Mouse (Mus musculus): ENCODE measurements around the gene Ank2.
"Not testable (repeated sequence)": the region's sequence is repeated elsewhere in the genome, so short reads cannot be mapped to it uniquely, and the experiment has no call there.

The Ank2 gene

GRCm38 (mm10) chr3:127416950-127417349 is 82.2 kb downstream of the Ank2 start:
- peak; percentile 69 for DNase-seq (ENCODE audit: low read depth, low spot score)

DNA sequence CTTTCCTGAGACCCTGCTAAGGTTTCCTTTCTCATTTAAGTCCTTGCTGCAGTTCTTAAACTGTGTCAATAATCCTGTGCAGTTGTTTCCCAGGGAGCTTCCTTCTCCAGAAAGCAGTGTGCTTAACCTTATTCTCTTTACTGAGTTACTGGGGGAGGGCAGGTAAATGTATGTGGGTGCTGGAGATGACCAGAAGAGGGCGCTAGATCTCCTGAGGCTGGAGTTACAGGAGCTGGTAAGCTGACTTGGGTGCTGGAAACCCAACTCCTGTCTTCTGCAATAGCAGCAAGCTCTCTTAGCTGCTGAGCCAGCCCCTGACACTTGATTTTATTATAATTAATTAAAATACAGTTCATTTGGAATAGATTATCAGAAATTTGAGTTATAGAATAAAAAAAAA is 84.7 kb downstream of the Ank2 start:
- DNase-seq (ENCODE audit: low read depth, low spot score), result peak; percentile 27

- peak; percentile 96 for DNase-seq (ENCODE audit: low read depth, low spot score)
Observed at GRCm38 (mm10) chr3:127408684-127409550, 90.2 kb downstream of the Ank2 start.

GRCm38 (mm10) chr3:127407868-127408574 is 91.1 kb downstream of the Ank2 start:
- peak; percentile 45 for DNase-seq (ENCODE audit: low read depth, low spot score)

- no peak for DNase-seq (ENCODE audit: low read depth, low spot score)
Observed at GRCm38 (mm10) chr3:127406883-127407282, 92.3 kb downstream of the Ank2 start.

DNA sequence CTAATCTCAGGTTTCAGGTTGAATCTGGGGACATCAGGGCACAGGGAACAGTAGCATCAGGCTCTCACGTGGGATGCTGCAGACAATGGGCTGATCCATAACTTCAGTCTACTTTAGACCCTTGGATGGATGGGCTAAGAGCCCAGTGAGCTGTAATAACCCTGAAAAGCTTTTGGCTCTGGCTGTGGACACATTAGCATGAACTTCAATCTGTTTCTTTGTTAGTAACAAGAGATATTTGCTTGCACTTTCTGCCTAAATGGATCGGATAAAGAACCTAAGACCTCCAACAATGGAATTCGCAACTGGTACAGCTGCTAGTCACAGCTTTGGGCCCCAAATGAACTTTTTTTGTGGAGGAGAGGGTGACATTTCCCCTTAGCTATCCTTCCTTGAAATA is 94.8 kb downstream of the Ank2 start:
- peak; percentile 44 for DNase-seq (ENCODE audit: low read depth, low spot score)

GRCm38 (mm10) chr3:127400976-127401375 is 98.2 kb downstream of the Ank2 start:
- DNase-seq (ENCODE audit: low read depth, low spot score), result no peak

GRCm38 (mm10) chr3:127400468-127400867 is 98.7 kb downstream of the Ank2 start:
- not testable (repeated sequence) for DNase-seq (ENCODE audit: low read depth, low spot score)

- DNase-seq (ENCODE audit: low read depth, low spot score), result no peak
Observed at GRCm38 (mm10) chr3:127397774-127398173, 101.4 kb downstream of the Ank2 start.

DNA sequence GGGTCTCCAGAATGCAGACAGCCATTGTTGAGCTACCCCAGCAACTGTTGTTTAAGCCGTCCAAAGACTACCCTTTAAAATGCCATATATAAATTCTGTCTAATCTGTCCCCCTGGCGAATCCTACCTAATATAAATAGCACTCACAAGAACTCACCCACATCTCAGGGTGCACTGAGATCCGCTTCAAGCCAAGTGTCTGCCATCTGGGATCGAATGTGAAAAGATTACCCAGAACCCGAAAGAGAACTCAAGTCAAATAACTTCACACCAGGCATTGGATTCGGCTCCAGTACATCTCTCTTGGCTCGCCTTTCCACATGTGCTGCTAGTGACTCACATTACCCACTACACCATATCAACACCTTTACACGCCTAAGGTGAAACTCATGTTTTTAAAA is 103.9 kb downstream of the Ank2 start:
- DNase-seq (ENCODE audit: low read depth, low spot score), result peak; percentile 81

- peak; percentile 77 for DNase-seq (ENCODE audit: low read depth, low spot score)
Observed at GRCm38 (mm10) chr3:127387016-127387517, 112.1 kb downstream of the Ank2 start.

- no peak for DNase-seq (ENCODE audit: low read depth, low spot score)
Observed at GRCm38 (mm10) chr3:127383231-127383630, 115.9 kb downstream of the Ank2 start.

GRCm38 (mm10) chr3:127376901-127377460 is 122.2 kb downstream of the Ank2 start:
- peak; percentile 68 for DNase-seq (ENCODE audit: low read depth, low spot score)

DNA sequence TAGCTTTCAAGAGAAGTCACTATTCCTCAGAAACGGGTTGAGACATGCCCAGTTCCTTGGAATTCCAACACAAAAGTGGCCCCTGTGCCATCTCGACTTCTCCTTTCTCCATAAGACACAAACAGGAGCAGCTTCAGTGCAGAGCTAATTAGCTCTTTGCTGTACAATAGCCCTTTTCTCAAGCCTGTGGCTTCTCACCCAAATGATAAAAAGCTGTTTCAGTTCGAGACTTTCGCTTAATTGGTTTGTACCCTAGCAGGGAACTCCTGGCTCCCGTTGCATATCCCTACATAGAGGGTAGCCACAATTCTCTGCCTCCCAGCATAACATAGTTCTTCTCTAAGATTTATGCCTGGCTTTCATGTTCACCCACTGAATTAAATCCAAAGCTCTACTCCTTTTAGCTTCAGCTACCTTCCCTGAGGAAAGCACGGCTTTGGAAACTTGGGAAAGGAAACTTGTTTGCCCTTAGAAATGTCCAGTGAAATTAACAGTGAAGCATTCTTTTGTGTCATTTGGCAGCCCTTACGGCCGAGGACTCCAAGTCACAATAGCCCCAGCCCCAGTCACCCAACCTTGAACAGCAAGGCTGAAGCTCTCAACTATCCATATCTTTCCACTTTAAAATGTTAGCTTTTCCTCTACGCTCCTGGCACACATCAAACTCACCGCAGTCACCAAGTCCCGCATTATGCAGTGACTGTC is 123.0 kb downstream of the Ank2 start:
- peak; percentile 28 for DNase-seq (ENCODE audit: low read depth, low spot score)

DNA sequence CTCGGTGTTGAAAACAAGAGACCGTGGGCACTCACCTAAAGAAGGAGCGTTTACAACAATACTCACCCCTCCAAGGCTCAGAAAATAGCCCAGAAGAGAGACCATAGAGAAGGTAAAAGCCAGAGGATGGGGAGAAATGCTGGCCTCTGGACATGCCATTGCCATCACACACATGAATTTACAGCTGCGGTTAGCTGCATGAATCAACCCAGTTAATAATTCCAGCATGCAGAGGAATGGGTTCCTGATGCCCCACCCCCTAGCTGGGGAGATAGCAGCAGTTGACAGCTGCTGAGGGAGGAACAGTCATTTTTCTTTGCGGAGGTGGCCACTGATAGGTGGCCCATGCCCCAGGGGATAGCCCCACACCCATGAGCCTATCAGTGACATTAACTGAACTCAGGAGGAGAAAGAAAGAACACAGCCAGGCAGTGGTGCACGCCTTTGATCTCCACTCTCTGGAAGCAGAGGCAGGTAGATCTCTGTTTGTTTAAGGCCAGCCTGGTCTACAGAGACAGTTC is 124.9 kb downstream of the Ank2 start:
- no peak for DNase-seq (ENCODE audit: low read depth, low spot score)

- no peak for DNase-seq (ENCODE audit: low read depth, low spot score)
Observed at GRCm38 (mm10) chr3:127371774-127372173, 127.4 kb downstream of the Ank2 start.

- peak; percentile 69 for DNase-seq (ENCODE audit: low read depth, low spot score)
Observed at GRCm38 (mm10) chr3:127369529-127369928, 129.6 kb downstream of the Ank2 start.

DNA sequence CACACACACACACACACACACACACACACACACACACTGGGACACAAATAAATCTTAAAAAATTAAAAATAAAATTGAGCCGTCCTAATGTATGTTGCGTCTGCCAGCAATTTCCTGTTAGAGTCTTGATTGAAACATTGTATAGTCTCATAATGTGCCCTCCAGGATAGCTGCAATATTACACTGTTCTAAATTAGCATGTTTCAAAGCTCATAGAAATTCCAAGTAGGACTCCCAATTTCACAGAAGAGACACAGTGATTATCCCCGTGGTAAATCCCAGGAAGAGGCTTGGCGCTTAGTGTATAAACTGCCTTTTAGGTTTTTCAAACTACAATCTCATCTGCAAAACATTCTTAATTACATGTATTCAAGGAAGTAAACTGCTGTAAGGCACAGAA is 131.7 kb downstream of the Ank2 start:
- DNase-seq (ENCODE audit: low read depth, low spot score), result no peak

GRCm38 (mm10) chr3:127363512-127363911 is 135.6 kb downstream of the Ank2 start:
- DNase-seq (ENCODE audit: low read depth, low spot score), result peak; percentile 61

DNA sequence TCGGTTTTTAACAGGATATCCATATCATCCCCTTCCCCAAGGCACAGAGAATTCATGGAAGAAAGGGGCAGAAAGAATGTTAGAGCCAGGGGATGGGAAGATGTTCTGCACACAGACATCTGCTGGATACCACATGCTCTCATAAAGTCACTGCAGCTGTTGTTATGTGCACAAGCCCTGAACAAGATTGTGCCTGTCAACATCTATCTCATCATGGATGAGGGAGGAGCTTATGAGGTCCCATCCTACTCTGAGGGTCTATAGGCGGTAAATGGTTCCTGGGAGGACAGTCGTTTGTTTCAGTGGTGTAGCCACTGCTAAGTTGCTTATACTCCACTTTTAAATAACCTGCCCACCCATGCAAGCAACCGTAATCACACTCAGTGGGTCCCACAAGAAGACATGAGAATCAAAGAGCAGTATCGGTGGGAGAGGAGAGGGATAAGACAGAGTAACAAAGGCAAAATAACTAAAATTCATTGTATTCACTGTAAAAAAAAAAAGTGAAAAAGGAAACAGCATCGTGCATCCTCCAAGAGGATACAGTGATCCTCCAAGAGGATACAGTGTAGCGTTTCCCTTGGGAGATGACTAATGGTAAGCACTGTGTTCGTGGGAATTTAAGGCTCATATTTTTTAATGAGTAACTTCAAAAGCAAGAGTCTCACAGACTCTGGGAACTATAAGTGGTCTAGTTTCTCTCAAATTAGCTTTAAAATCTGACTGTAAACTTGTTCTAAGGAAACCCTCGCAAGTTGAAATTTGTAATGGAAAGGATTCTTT is 136.3 kb downstream of the Ank2 start:
- peak; percentile 50 for DNase-seq (ENCODE audit: low read depth, low spot score)

DNA sequence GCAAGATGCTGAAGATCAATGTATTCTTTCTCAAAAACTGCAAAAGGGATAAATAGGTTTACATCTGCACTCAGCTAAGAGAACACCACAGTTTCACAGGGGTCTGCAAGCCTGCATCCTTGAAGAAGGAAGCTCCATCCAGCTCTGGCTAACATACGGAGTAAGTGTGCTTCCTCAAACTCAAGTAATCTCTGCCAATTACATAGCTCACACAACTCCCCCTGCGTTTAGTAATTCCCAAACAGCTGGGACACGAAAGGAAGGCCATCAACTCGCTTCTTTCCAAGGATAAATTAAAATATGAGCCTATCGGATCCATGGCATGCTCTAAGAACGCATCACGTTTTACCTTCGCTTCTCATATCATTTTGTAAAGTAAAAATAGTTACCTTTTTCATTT is 137.3 kb downstream of the Ank2 start:
- DNase-seq (ENCODE audit: low read depth, low spot score), result no peak

All from brain, adult 2 months (tissue).